Mouse (Mus musculus): ENCODE measurements around the gene Kif26b.

DNA sequence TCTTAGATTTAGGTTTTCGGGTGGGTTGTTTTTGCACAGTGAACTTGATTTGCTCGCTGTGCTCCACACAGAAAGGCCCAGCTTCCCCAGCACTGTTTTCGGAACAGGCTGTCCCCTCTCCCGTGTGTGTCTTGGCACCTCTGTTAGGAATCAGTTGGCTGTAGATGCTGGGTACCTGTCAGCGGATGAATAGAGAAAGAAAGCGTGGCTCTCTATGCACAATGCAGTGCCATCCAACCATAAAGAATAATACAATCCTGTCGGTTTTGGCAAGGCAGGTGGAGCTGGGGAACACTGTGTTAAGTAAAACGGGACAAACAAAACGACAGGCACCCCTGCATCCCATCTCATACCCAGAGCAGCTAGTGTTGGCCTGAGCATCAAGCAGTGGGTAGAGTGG is 220.9 kb downstream of the Kif26b start:
- no peak for TF ChIP-seq CTCF (IDR thresholded peaks at IDR 0.05; ENCODE audit: borderline replicate concordance, insufficient read depth, low read depth, low read length)
- no peak for TF ChIP-seq POLR2A (IDR thresholded peaks at IDR 0.05; ENCODE audit: borderline replicate concordance, insufficient read depth, low read length)

Data from cerebellum, adult 2 months (tissue).